Mouse (Mus musculus): ENCODE data around the gene Pate3. TPM values are rescaled to one million over a fixed set of nuclear protein-coding genes. Genes with fewer than 3 reads are reported as not detected.
"Not testable (repeated sequence)": the region's sequence is repeated elsewhere in the genome, so short reads cannot be mapped to it uniquely, and the experiment has no call there.

Gene Pate3
- not detected in 2 replicates for polyA plus RNA-seq (2015; fragmentation: Nextera tagmentation; extraction: Ambion mirVana)

- H3K36me3 ChIP-seq (ENCODE audit: control insufficient read depth, insufficient read depth, low read length): no peaks in the 10 kb centered on the region
- no peaks in the 10 kb centered on the region for H3K9me3 ChIP-seq (replicated peaks; ENCODE audit: control insufficient read depth, low read length)
- H3K27ac ChIP-seq (ENCODE audit: low read length): no peak within 1 kb of the TSS
- 69% methylated on average over 1 of the region's 1 CpGs for WGBS
- no peak for ATAC-seq (ENCODE audit: insufficient read depth, low FRiP score)
- no peak within 1 kb of the TSS for H3K4me2 ChIP-seq (ENCODE audit: low read depth, low read length)
- H3K27me3 ChIP-seq (ENCODE audit: control insufficient read depth, insufficient read depth, low read length): no peaks in the 10 kb centered on the region
- no peaks in the 10 kb centered on the region for H3K4me1 ChIP-seq (ENCODE audit: control insufficient read depth, insufficient read depth, low read length)
- no peak within 1 kb of the TSS for H3K4me3 ChIP-seq (replicated peaks; ENCODE audit: low read length)
- H3K9ac ChIP-seq (ENCODE audit: low read length): no peak within 1 kb of the TSS
Measured at GRCm38 (mm10) chr9:35648102-35648501, at the start of gene Pate3. Pate3 (minus strand) TSS chr9:35648202.

- Histone ChIP-seq H3K9ac (ENCODE audit: low read length) (no peak overlapping the region), H3K4me2 (ENCODE audit: low read depth, low read length) (no peak overlapping the region), H3K4me1 (ENCODE audit: control insufficient read depth, insufficient read depth, low read length) (no peaks in the 10 kb centered on the region), H3K27me3 (ENCODE audit: control insufficient read depth, insufficient read depth, low read length) (no peaks in the 10 kb centered on the region), H3K36me3 (ENCODE audit: control insufficient read depth, insufficient read depth, low read length) (no peaks in the 10 kb centered on the region), H3K4me3 (replicated peaks; ENCODE audit: low read length) (no peak overlapping the region), H3K27ac (ENCODE audit: low read length) (no peak overlapping the region), H3K9me3 (replicated peaks; ENCODE audit: control insufficient read depth, low read length) (no peaks in the 10 kb centered on the region)
- ATAC-seq (ENCODE audit: insufficient read depth, low FRiP score): no peak
Measured at GRCm38 (mm10) chr9:35691924-35692323, 43.9 kb upstream of the Pate3 start.

- 33% methylated on average over 1 of the region's 1 CpGs for WGBS
- no peak for ATAC-seq (ENCODE audit: insufficient read depth, low FRiP score)
- no peak within 1 kb of the TSS for H3K9ac ChIP-seq (ENCODE audit: low read length)
- H3K9me3 ChIP-seq (replicated peaks; ENCODE audit: control insufficient read depth, low read length): no peaks in the 10 kb centered on the region
- H3K4me2 ChIP-seq (ENCODE audit: low read depth, low read length): no peak within 1 kb of the TSS
- no peak within 1 kb of the TSS for H3K4me3 ChIP-seq (replicated peaks; ENCODE audit: low read length)
- H3K27ac ChIP-seq (ENCODE audit: low read length): no peak within 1 kb of the TSS
- H3K36me3 ChIP-seq (ENCODE audit: control insufficient read depth, insufficient read depth, low read length): no peaks in the 10 kb centered on the region
- no peaks in the 10 kb centered on the region for H3K27me3 ChIP-seq (ENCODE audit: control insufficient read depth, insufficient read depth, low read length)
- no peaks in the 10 kb centered on the region for H3K4me1 ChIP-seq (ENCODE audit: control insufficient read depth, insufficient read depth, low read length)
Measured at GRCm38 (mm10) chr9:35687013-35687412, 39.0 kb upstream of the Pate3 start, which contains the start of gene Pate1. Pate1 (minus strand) TSS chr9:35687390.

GRCm38 (mm10) chr9:35673557-35673956 is 25.6 kb upstream of the Pate3 start:
- Histone ChIP-seq H3K9me3 (replicated peaks; ENCODE audit: control insufficient read depth, low read length) (no peaks in the 10 kb centered on the region), H3K27ac (ENCODE audit: low read length) (no peak overlapping the region), H3K4me3 (replicated peaks; ENCODE audit: low read length) (no peak overlapping the region), H3K4me1 (ENCODE audit: control insufficient read depth, insufficient read depth, low read length) (no peaks in the 10 kb centered on the region), H3K9ac (ENCODE audit: low read length) (no peak overlapping the region), H3K27me3 (ENCODE audit: control insufficient read depth, insufficient read depth, low read length) (no peaks in the 10 kb centered on the region), H3K36me3 (ENCODE audit: control insufficient read depth, insufficient read depth, low read length) (no peaks in the 10 kb centered on the region), H3K4me2 (ENCODE audit: low read depth, low read length) (no peak overlapping the region)
- no peak for ATAC-seq (ENCODE audit: insufficient read depth, low FRiP score)
- WGBS: 83% methylated on average over 2 of the region's 2 CpGs

GRCm38 (mm10) chr9:35632981-35633380 is 15.0 kb downstream of the Pate3 start:
- no peak overlapping the region for H3K27ac ChIP-seq (ENCODE audit: low read length)
- no peak for ATAC-seq (ENCODE audit: insufficient read depth, low FRiP score)
- no peaks in the 10 kb centered on the region for H3K36me3 ChIP-seq (ENCODE audit: control insufficient read depth, insufficient read depth, low read length)
- H3K9ac ChIP-seq (ENCODE audit: low read length): no peak overlapping the region
- H3K4me3 ChIP-seq (replicated peaks; ENCODE audit: low read length): no peak overlapping the region
- no peaks in the 10 kb centered on the region for H3K9me3 ChIP-seq (replicated peaks; ENCODE audit: control insufficient read depth, low read length)
- H3K27me3 ChIP-seq (ENCODE audit: control insufficient read depth, insufficient read depth, low read length): no peaks in the 10 kb centered on the region
- WGBS: 79% methylated on average over 1 of the region's 1 CpGs
- no peaks in the 10 kb centered on the region for H3K4me1 ChIP-seq (ENCODE audit: control insufficient read depth, insufficient read depth, low read length)
- no peak overlapping the region for H3K4me2 ChIP-seq (ENCODE audit: low read depth, low read length)

GRCm38 (mm10) chr9:35616784-35617183 is 31.2 kb downstream of the Pate3 start:
- not testable (repeated sequence) for H3K4me2 ChIP-seq (ENCODE audit: low read depth, low read length); H3K4me3 ChIP-seq (replicated peaks; ENCODE audit: low read length); H3K27ac ChIP-seq (ENCODE audit: low read length); H3K27me3 ChIP-seq (ENCODE audit: control insufficient read depth, insufficient read depth, low read length); H3K36me3 ChIP-seq (ENCODE audit: control insufficient read depth, insufficient read depth, low read length); H3K9me3 ChIP-seq (replicated peaks; ENCODE audit: control insufficient read depth, low read length); ATAC-seq (ENCODE audit: insufficient read depth, low FRiP score); H3K9ac ChIP-seq (ENCODE audit: low read length); H3K4me1 ChIP-seq (ENCODE audit: control insufficient read depth, insufficient read depth, low read length)
- WGBS: 66% methylated on average over 2 of the region's 2 CpGs

- no peaks in the 10 kb centered on the region for H3K4me1 ChIP-seq (ENCODE audit: control insufficient read depth, insufficient read depth, low read length)
- H3K4me3 ChIP-seq (replicated peaks; ENCODE audit: low read length): no peak overlapping the region
- 20% methylated on average over 2 of the region's 2 CpGs for whole genome bisulfite sequencing
- H3K27me3 ChIP-seq (ENCODE audit: control insufficient read depth, insufficient read depth, low read length): no peaks in the 10 kb centered on the region
- H3K36me3 ChIP-seq (ENCODE audit: control insufficient read depth, insufficient read depth, low read length): no peaks in the 10 kb centered on the region
- no peaks in the 10 kb centered on the region for H3K9me3 ChIP-seq (replicated peaks; ENCODE audit: control insufficient read depth, low read length)
- no peak overlapping the region for H3K9ac ChIP-seq (ENCODE audit: low read length)
- no peak overlapping the region for H3K4me2 ChIP-seq (ENCODE audit: low read depth, low read length)
- no peak overlapping the region for H3K27ac ChIP-seq (ENCODE audit: low read length)
- ATAC-seq (ENCODE audit: insufficient read depth, low FRiP score): no peak
Measured at GRCm38 (mm10) chr9:35614005-35614404, 34.0 kb downstream of the Pate3 start.

- Histone ChIP-seq H3K27me3 (ENCODE audit: control insufficient read depth, insufficient read depth, low read length) (no peaks in the 10 kb centered on the region), H3K4me2 (ENCODE audit: low read depth, low read length) (no peak within 1 kb of the TSS), H3K4me3 (replicated peaks; ENCODE audit: low read length) (no peak within 1 kb of the TSS), H3K27ac (ENCODE audit: low read length) (no peak within 1 kb of the TSS), H3K36me3 (ENCODE audit: control insufficient read depth, insufficient read depth, low read length) (no peaks in the 10 kb centered on the region), H3K4me1 (ENCODE audit: control insufficient read depth, insufficient read depth, low read length) (no peaks in the 10 kb centered on the region), H3K9ac (ENCODE audit: low read length) (no peak within 1 kb of the TSS), H3K9me3 (replicated peaks; ENCODE audit: control insufficient read depth, low read length) (no peaks in the 10 kb centered on the region)
- no peak for ATAC-seq (ENCODE audit: insufficient read depth, low FRiP score)
- WGBS: 79% methylated on average over 1 of the region's 1 CpGs
Measured at GRCm38 (mm10) chr9:35611841-35612240, 36.2 kb downstream of the Pate3 start, which contains the start of gene Pate4. Pate4 (minus strand) TSS chr9:35611941.

GRCm38 (mm10) chr9:35607647-35608405 is 40.2 kb downstream of the Pate3 start:
- WGBS: 62% methylated on average over 8 of the region's 8 CpGs
- Histone ChIP-seq H3K9ac (ENCODE audit: low read length) (no peak overlapping the region), H3K27ac (ENCODE audit: low read length) (no peak overlapping the region), H3K4me1 (ENCODE audit: control insufficient read depth, insufficient read depth, low read length) (no peaks in the 10 kb centered on the region), H3K4me2 (ENCODE audit: low read depth, low read length) (no peak overlapping the region), H3K4me3 (replicated peaks; ENCODE audit: low read length) (no peak overlapping the region), H3K9me3 (replicated peaks; ENCODE audit: control insufficient read depth, low read length) (no peaks in the 10 kb centered on the region), H3K27me3 (ENCODE audit: control insufficient read depth, insufficient read depth, low read length) (no peaks in the 10 kb centered on the region), H3K36me3 (ENCODE audit: control insufficient read depth, insufficient read depth, low read length) (no peaks in the 10 kb centered on the region)
- ATAC-seq (ENCODE audit: insufficient read depth, low FRiP score): no peak
